Mouse (Mus musculus): ENCODE data around the gene Foxp1.

Foxp1 gene

GRCm38 (mm10) chr6:99168727-99169126 lies 353.8 kb downstream of the Foxp1 start:
- no peak for DNase-seq

DNA sequence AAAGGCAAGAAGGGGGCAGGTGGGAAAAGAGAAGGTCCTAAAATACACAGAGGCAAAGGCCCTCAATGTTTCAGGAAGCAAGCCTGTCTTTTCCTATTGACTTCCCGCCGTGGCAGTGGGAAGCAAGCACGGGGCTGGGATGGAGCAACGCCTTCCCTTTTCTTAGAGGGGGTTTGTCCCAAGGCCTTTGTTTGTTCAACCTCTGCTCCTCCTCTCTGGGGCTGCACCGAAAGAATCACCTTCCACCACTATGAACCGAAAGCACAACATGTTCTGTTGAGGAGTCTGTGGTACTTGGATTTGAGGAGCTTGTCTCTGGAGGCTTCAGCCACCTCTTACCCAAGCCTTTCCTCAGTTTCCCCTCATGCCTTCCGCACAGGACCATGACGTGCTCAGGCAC lies 355.5 kb downstream of the Foxp1 start:
- DNase-seq, result no peak

- DNase-seq, result no peak
These were observed 356.4 kb downstream of the Foxp1 start for GRCm38 (mm10) chr6:99166169-99166568.

- no peak for DNase-seq
These were observed 357.8 kb downstream of the Foxp1 start for GRCm38 (mm10) chr6:99164760-99165159.

DNA sequence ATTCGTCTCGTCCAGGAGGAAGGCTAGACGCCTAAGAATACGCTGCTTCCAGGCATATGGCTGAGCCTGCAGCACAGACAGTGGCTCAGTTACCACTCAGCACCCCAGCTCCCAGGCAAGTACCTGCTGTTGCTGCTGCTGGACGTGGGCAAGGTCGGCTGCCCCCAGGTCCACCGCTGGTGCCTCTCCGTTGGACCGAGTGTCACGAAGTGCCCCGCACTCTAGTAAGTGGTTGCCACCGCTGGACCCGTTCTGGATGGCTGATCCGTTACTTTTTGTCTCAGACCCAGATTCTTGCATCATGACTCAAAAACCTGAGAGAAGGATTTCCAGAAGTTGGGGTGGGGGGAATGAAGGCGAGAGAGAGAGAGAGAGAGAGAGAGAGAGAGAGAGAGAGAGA lies 359.8 kb downstream of the Foxp1 start:
- no peak for DNase-seq

DNA sequence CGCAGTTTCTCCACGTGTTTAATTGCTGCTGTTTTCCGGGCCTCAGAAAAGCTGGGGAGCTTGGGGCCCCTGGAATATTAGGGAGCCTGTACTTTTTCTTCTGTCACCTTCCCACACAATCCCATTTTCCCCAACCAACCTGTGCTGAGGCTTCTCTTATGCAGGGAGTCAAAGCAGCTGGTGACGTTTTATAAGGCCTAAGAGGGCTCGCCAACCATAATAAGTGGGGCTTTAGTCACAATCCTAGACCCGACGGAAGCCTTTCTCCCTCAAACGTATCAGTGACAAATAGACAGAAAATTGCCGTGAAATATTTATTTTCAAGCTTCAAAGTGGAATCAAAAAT lies 362.2 kb downstream of the Foxp1 start:
- DNase-seq, result no peak

- no peak for DNase-seq
These were observed 362.8 kb downstream of the Foxp1 start for GRCm38 (mm10) chr6:99159452-99160347.

DNA sequence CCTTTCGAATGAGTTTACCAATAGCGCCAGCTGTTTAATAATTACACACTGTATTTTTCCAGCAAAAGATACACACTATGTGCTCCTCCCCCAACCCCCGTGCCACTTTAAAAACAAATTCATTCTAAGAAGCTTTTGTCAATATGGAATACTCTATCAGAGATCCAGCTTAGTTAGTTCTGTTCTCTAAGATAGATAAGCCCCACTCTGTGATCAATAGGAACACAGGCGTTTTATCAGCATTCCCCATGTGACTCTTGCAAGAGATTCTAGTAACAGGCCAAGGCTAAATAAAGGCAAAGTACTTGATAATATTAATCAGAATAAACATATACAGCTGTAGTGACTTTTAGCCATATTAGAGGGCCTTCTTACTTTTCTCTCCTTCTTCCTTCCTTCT lies 368.8 kb downstream of the Foxp1 start:
- no peak for DNase-seq

DNA sequence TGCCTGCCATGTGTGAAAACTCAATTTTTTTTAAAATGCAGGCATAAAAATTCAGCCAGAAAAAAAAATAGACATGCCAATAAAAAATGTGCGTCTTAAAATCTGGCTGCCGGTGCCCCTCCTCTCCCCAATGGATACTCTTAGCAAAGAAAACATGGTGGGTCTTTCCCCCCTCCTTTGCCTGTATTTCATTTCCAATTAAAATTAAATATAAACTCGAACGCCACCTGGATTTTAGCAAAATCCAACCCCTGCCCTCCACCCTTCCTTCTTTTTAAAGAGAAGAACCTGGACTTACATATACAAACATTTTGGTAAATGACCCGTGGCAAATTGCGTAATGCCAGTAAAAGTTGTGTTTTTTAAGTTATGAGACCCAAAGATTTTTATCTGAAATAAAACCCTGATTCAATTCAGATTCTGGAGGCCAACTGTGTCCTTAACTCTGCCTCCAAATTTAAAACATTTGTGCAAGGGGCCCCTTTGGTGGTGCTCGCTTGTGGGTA lies 376.1 kb downstream of the Foxp1 start:
- DNase-seq, result no peak

- DNase-seq, result no peak
These were observed 377.5 kb downstream of the Foxp1 start for GRCm38 (mm10) chr6:99145033-99145432.

GRCm38 (mm10) chr6:99143756-99144036 lies 378.8 kb downstream of the Foxp1 start:
- no peak for DNase-seq

GRCm38 (mm10) chr6:99142900-99143755 lies 379.4 kb downstream of the Foxp1 start:
- DNase-seq, result no peak

DNA sequence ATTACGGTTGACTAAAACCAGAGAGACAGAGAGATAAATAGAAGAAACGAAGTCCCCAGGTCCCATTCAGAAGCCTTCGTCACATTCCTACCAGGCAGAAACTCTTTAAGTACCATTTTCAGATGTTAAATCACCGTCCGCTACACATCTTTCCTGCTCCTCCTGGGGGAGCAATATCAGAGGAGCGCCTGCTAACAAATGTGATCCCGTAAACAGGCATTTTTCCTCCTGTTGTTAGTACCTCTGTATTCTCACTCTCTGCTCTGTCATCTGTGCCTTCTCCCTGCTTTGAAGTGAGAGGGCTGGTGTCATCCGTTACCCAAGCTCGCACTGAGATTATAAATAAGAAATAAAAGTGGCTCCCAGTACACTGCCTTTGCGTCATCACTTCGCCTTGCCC lies 384.5 kb downstream of the Foxp1 start:
- DNase-seq, result no peak

DNA sequence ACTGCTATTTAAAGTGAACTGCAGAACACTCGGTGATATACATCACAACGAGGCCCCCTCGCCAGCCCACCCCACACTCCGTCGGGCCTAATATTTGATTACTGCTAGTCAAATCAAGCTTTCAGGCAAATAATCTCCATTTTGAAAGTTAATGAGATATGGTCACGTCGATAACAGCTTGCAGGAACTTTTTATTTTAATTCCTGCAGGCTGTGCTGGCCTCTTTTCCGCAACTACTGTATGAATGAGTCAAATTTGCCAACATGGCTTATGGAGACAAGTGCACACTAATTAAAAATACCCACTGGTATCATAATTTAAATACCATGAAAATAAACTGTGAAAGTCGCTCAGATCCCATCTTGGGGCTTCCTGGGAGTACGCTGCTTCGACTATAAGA lies 385.4 kb downstream of the Foxp1 start:
- no peak for DNase-seq

- DNase-seq, result no peak
These were observed 386.4 kb downstream of the Foxp1 start for GRCm38 (mm10) chr6:99135938-99136729.

DNA sequence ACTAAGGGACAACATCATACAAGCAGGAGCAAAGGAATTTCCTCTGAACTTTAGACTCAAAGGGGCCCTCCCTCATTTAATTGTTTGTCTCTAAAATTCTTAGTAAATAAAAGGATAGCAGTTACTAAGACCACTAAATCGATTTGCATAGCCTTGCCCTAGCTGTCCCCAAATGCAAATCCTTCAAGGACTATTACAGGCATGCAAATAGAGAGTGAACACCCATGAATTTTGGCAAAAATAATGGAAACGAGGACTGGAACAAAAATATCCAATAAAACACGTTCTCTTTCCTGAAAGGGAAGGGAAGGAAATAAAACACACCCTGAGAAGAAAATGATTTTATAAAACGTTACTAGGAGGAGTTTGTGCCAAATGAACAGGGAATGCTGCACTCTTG lies 390.7 kb downstream of the Foxp1 start:
- DNase-seq, result no peak

GRCm38 (mm10) chr6:99130758-99131410 lies 391.6 kb downstream of the Foxp1 start:
- DNase-seq, result no peak

DNA sequence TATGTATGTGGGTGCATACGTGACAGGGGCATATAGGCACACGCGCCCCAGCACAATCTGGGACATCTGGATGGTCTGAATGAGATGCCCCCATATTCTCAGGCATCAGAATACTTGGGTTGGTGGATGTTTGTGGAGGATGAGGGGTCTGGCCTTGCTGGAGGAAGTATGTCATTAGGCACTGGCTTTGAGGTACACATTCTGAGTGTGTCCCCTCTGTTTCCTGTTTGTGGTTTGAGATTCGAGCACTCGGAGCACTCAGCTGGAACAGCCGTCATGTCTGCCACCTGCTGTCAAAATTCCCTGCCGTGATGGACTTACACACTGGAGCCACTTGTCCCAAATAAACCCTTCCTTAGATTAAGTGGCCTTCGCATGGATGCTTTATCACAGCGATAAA lies 395.8 kb downstream of the Foxp1 start:
- no peak for DNase-seq

GRCm38 (mm10) chr6:99120776-99121766 lies 401.4 kb downstream of the Foxp1 start:
- no peak for DNase-seq

GRCm38 (mm10) chr6:99118534-99118933 lies 404.0 kb downstream of the Foxp1 start:
- DNase-seq, result no peak

GRCm38 (mm10) chr6:99117411-99117810 lies 405.1 kb downstream of the Foxp1 start:
- no peak for DNase-seq
